Mouse (Mus musculus): ENCODE measurements at regions not wholly inside any gene's neighbourhood (a gene's known extent, or its start where the extent isn't known, plus 50 kb on each side); places are given as distances from the start of the nearest gene placed in this dataset.

DNA sequence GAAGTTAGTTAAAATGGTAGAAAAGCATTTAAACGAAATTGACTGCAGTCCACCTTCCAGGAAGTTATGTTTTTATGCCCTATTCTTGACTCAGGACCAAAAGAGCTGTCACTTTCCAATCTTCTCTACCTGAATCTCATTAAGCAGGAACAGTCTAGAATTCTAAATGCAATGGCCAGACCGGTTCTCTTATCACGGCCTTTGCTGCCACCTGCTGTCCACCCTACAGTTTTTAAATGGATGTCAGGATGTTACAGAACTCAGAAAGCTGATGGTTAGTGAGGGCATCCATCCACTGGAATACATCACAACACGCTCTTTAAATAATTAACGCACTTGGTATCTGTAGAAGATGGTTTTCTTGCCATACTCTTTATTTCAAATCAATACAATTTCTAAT is 310.5 kb downstream of the Parp8 start:
- TF ChIP-seq ZNF384 (IDR thresholded peaks at IDR 0.05; ENCODE audit: low read depth, low read length) (no peak), ZC3H11A (IDR thresholded peaks at IDR 0.05; ENCODE audit: borderline replicate concordance, low read depth, low read length) (peak; percentile 78), HCFC1 (IDR thresholded peaks at IDR 0.05; ENCODE audit: borderline replicate concordance, insufficient read depth, low read length) (no peak), CHD2 (IDR thresholded peaks at IDR 0.05; ENCODE audit: low read depth, low read length) (no peak)

Data from ES-E14 (cell line).